Mouse (Mus musculus) layer of hippocampus, adult 11-12 months (tissue): ENCODE results near the gene Ifna16.

Experiments used
- DNase-seq: peaks from one replicate; pipeline ENCODE4 v3.0.0; 2022; ENCODE audit warnings: low spot score

The Ifna16 gene

DNA sequence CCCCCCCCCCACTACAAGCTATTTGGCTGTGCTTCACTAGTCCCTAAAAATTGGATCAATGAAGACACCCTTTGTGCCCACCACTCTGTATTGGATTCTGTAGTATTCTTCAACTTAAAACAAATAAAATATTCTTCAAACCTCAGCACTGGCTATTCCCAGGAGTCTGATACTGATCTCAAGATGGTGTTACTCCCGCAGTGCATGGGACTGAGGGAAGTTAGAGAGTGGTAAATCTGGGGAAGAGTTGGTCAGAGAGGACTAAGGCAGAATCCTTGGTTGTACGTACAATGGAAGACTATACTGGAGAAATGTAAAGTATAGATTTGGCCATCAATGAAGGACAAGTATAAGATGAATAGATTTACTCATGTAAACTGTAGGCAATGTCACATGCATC is 34.2 kb downstream of the Ifna16 start:
- no peak for DNase-seq

GRCm38 (mm10) chr4:88641077-88641831 is 35.5 kb downstream of the Ifna16 start:
- peak; percentile 91 for DNase-seq

- no peak for DNase-seq
These were observed 36.0 kb downstream of the Ifna16 start for GRCm38 (mm10) chr4:88640704-88641076.

DNA sequence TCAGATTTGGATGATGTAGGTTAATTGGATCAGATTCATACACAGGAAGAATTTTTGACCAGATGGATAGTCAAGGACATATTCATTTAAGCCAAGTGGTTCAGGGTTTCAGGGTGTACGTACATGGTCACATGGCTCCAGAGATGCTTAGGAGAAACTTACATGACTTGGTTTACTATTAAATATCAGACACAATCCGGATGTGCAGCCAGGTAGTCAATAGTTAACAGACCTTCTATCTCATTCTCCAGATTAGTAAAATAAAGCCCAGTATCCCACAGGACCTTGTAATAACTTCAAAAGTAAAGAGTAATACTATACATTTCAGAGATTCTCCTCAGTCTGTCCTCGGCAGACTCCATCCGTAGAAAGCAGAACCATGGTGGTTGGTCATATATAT is 42.4 kb downstream of the Ifna16 start, which contains the start of gene C87499:
TSS of gene C87499 (minus strand) at position 101 of the 400 bp plus-strand sequence.
- no peak for DNase-seq
